Mouse (Mus musculus): ENCODE measurements at regions not wholly inside any gene's neighbourhood (a gene's known extent, or its start where the extent isn't known, plus 50 kb on each side); places are given as distances from the start of the nearest gene placed in this dataset.

GRCm38 (mm10) chr3:143162444-143162843 is 280.6 kb upstream of the Pkn2 start:
- TF ChIP-seq CTCF (IDR thresholded peaks at IDR 0.05; ENCODE audit: control insufficient read depth, insufficient read depth, low read length) (no peak), POLR2A (IDR thresholded peaks at IDR 0.05; ENCODE audit: borderline replicate concordance, control insufficient read depth, low read depth, low read length) (no peak)
